Comparison of ENCODE assay signal across 7 mouse cellular contexts in the genomic region with DNA sequence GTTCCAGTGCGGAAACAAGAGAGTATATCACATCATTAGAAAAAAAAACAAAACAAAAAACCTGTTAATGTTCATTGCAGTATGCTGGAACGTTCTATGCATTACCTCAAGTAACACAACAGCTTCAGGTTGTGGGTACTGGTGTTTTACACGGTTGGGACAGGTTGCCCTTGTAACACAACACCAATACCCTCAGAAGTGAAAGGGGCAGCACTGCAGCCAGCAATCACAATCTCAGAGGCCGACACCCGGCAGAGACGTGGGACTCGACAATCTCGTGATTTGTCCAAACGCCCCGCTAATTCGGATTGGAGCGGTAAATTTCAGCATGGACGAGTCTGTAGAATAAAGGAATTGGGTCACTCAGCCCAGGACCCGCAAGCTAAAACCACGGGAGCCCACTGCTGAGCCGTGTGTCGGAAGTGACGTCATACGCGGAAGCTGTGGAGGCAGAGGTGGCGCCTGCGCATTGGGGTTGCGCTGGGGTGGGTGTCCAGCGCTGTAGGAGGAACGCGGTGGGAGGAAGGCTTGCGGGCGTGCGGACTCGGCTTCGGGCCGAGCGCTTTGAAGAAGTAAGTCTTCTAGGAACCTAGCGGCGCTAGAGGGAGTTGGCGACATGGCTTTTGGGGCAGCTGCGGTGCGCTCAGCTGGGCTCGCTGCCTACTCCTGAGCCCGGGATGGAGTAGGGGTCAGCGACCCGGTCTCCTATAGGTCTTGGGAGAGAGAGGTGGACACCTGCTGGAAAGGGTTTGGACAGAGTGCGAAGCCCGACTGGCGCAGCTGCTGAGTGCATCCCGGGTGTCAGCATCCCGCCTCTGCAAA. TPM values are rescaled to one million over a fixed set of nuclear protein-coding genes. Genes with fewer than 3 reads are reported as not detected.
DNase-seq lines count a peak whose midpoint lies in the region; ATAC-seq lines count a peak whose summit lies in the region.

A gene (plus strand): TSS at position 472 of the 822 bp plus-strand sequence.

- peak within 1 kb of the TSS; percentile 84 for H3K27ac ChIP-seq in embryonic facial prominence, embryonic 10.5 days (replicated peaks)
- 0 out of 2 replicates have a peak within 1 kb of the TSS, but pooled peaks have one; percentile 47 for H3K27ac ChIP-seq in limb, embryonic 11.5 days (replicated peaks; ENCODE audit: low read depth, low read length)
- peak within 1 kb of the TSS; percentile 88 for H3K27ac ChIP-seq in midbrain, embryonic 14.5 days (replicated peaks; ENCODE audit: low read depth, low read length)

- peak; percentile 94 for ATAC-seq in limb, embryonic 11.5 days (ENCODE audit: insufficient number of reproducible peaks, low FRiP score, low TSS enrichment, low read depth)
- ATAC-seq in midbrain, embryonic 14.5 days (ENCODE audit: low FRiP score, low TSS enrichment): peak; percentile 98

- no peaks in the 10 kb centered on the region for H3K27me3 ChIP-seq in embryonic facial prominence, embryonic 10.5 days (replicated peaks; ENCODE audit: low read depth, poor library complexity, severe bottlenecking)
- no peaks in the 10 kb centered on the region for H3K27me3 ChIP-seq in limb, embryonic 11.5 days (ENCODE audit: control insufficient read depth, insufficient read depth, low read length)
- no peaks in the 10 kb centered on the region for H3K27me3 ChIP-seq in midbrain, embryonic 14.5 days (ENCODE audit: control insufficient read depth, insufficient read depth, low read length)

- H3K9me3 ChIP-seq in embryonic facial prominence, embryonic 10.5 days: no peaks in the 10 kb centered on the region
- H3K9me3 ChIP-seq in limb, embryonic 11.5 days (ENCODE audit: control insufficient read depth, low read length): no peaks in the 10 kb centered on the region
- no peaks in the 10 kb centered on the region for H3K9me3 ChIP-seq in midbrain, embryonic 14.5 days (ENCODE audit: control insufficient read depth, low read length)

- peak within 1 kb of the TSS; percentile 75 for H3K9ac ChIP-seq in limb, embryonic 11.5 days (ENCODE audit: low read length)
- peak within 1 kb of the TSS; percentile 78 for H3K9ac ChIP-seq in midbrain, embryonic 14.5 days (replicated peaks; ENCODE audit: low read length)

- peak; percentile 95 for DNase-seq in adrenal gland, postnatal 10 days
- peak; percentile 95 for DNase-seq in embryonic facial prominence, embryonic 10.5 days (ENCODE audit: low spot score)
- DNase-seq in heart, adult 11 months: peak; percentile 99
- peak; percentile 95 for DNase-seq in kidney, adult 18-20 months
- DNase-seq in limb, embryonic 11.5 days (ENCODE audit: low spot score): peak; percentile 97
- peak; percentile 99 for DNase-seq in midbrain, embryonic 14.5 days
- DNase-seq in spleen, adult 18-20 months: peak; percentile 90 to 94

- H3K4me1 ChIP-seq in embryonic facial prominence, embryonic 10.5 days: peaks cover 10% of the 10 kb centered on the region
- H3K4me1 ChIP-seq in limb, embryonic 11.5 days (ENCODE audit: control insufficient read depth, insufficient read depth, low read length): 0 out of 2 replicates have a peak, but pooled peaks cover 2% of the 10 kb centered on the region
- H3K4me1 ChIP-seq in midbrain, embryonic 14.5 days (ENCODE audit: control insufficient read depth, insufficient read depth, low read length): peaks cover 9% of the 10 kb centered on the region

- H3K4me2 ChIP-seq in limb, embryonic 11.5 days (ENCODE audit: low read depth, severe bottlenecking): peak within 1 kb of the TSS; percentile 86
- H3K4me2 ChIP-seq in midbrain, embryonic 14.5 days (ENCODE audit: low read length): peak within 1 kb of the TSS; percentile 77

- peak within 1 kb of the TSS; percentile 76 for H3K4me3 ChIP-seq in embryonic facial prominence, embryonic 10.5 days
- peak within 1 kb of the TSS; percentile 75 for H3K4me3 ChIP-seq in limb, embryonic 11.5 days (ENCODE audit: low read depth, low read length)
- H3K4me3 ChIP-seq in midbrain, embryonic 14.5 days (replicated peaks; ENCODE audit: low read depth, low read length): peak within 1 kb of the TSS; percentile 87

- 2% methylated on average over 47 of the region's 47 CpGs for WGBS in embryonic facial prominence, embryonic 10.5 days
- WGBS in limb, embryonic 11.5 days: 2% methylated on average over 47 of the region's 47 CpGs
- 2% methylated on average over 47 of the region's 47 CpGs for WGBS in midbrain, embryonic 14.5 days

- H3K36me3 ChIP-seq in embryonic facial prominence, embryonic 10.5 days (replicated peaks): peaks cover 1% of the 10 kb centered on the region; the same call in 1 of the 2 replicates
- no peaks in the 10 kb centered on the region for H3K36me3 ChIP-seq in limb, embryonic 11.5 days (ENCODE audit: control insufficient read depth, insufficient read depth, low read length)
- H3K36me3 ChIP-seq in midbrain, embryonic 14.5 days (ENCODE audit: control insufficient read depth, insufficient read depth, low read length): peaks cover under 1% of the 10 kb centered on the region

RNA-seq across cellular contexts. Expression of the gene that starts here (rescaled TPM):
- total RNA-seq in adrenal gland, postnatal 10 days (2021): 1 to 10 TPM; 1.6 to 1.7 TPM
- polyA plus RNA-seq in embryonic facial prominence, embryonic 10.5 days (2016; fragmentation: Nextera tagmentation; extraction: Ambion mirVana): 1.9 and 2.1 TPM in 2 replicates
- polyA plus RNA-seq in limb, embryonic 11.5 days (2014; fragmentation: Nextera tagmentation; extraction: Ambion mirVana): 1.3 TPM in 2 replicates
- polyA plus RNA-seq in midbrain, embryonic 14.5 days (2014; fragmentation: Nextera tagmentation; extraction: Ambion mirVana): 6.6 and 9.3 TPM in 2 replicates

Comparison
In these comparisons a context has a peak if more than half of its experiments do, and no peak if none do; other contexts are left out.
1. Peak in every context shown above with its lines: DNase-seq, ATAC-seq, H3K4me3 ChIP-seq and H3K27ac ChIP-seq.